Mouse (Mus musculus) layer of hippocampus, adult 9-10 months (tissue): ENCODE measurements around the gene Kank1.
"Not testable (repeated sequence)": the region's sequence is repeated elsewhere in the genome, so short reads cannot be mapped to it uniquely, and the experiment has no call there.

Experiments
- DNase-seq: peaks from one replicate; pipeline ENCODE4 v3.0.0; 2022; ENCODE audit warnings: low spot score

Gene Kank1

DNA sequence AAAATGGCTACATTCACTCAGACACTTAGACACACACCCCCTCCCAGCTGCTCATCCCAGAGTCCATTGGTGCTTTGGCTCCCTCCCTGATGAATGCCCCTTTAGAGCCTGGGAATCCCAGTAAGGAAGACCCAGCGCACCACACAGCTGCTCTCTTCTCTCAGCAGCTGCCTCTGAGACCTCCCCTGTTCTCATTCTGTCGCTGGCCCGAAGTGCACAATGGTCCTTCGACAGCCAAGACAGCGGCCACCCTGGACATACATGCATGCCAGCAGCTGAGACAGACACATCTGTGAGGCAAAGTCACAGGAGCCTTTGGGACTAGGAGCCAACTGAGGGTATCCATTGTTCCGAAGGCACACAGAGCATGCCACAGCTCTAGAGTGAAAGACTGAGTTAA lies 203.0 kb downstream of the Kank1 start:
- no peak for DNase-seq

DNA sequence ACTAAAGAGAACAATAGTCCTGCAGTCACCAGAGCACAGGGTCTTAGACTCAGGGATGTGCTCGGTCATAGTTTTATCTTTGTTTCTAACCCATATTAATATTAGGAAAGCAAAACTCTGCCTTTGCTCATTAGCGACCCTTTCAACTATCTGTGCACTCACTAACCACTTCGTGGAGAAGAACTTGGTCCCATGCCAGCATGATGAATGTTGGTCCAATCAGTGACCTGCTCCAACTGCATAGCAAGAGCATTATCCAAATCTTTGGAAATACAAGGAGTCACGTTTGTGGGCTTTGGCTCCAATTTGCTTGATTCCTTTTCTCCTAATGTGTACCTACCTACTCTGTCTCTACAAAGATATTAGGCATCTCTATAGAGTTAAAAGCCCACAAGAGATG lies 204.0 kb downstream of the Kank1 start:
- no peak for DNase-seq

DNA sequence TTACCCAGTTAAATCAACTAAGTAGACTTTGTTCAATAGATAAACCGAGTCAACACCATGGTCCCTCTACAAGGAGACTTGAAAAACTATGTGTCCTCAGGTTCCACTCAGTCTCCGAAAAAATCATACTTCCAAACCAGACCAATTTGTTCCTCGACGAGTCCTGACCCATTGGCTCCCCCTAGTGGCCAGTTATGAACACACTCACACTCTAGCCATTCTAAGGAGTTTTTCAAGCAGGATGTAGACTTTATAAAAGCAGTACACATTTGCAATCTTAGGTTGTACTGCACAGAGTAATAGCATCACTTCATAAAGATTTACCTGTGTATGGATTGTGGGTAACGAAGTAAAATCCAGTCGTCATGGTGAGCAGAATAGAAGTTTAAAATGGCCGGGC lies 208.3 kb downstream of the Kank1 start:
- DNase-seq = peak; percentile 26

DNA sequence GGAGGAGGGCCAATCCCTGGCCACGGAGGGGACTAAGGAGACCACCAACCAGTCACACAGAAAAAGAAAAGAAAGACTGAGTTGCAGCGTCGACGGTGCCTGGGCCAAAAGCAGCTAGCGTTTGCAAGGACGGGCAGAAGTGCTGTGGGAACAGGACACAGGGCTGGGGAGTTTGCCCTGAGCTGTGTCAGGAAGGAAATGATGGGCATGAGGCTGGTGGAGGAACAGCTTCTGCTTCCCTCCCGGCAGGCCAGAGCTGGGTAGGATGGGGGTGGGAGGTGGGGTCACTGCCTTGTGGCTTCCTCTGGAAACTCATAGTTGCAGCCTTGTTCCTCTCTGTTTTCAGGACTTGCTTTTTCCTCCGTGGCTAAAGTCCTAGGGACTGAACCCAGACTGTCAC lies 209.1 kb downstream of the Kank1 start:
- DNase-seq = no peak

DNA sequence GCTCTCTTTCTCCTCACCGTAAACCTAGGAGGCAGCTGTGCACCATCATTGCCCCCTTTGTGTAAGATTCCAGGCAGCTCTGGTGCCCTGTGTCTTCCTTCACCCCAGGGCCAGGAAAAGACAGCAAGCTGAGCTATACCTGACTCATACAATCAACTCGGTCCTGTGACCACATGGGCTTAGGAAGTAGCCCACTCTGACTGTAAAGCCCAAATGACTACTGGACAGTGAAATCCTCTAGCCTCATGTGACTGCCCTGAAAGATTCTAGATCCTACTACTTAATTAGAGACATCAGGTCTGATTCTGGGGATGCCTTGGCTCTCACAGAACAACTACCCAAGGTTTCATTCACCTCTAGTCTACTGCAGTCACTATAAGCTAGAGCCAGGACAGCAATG lies 209.9 kb downstream of the Kank1 start:
- DNase-seq = no peak

DNA sequence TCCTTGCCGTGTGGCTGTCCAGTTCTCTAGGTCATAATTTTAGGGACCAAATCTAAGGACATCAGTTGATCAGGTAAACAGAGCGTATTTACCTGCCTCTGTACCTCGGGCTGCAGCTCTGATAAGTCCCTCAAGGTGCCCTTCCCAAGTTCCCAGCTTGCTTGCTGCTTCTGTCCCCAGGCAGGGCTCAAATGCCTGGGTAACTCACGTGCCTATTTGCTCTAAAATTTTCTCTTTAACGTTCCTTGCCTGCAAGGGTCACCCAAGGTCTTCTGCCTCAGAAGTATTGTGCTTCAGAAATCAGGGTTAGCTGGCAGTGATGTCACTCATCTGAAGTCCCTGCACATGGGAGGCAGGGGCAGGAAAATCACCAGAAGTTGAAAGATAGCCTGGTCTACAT lies 210.6 kb downstream of the Kank1 start:
- DNase-seq = no peak

DNA sequence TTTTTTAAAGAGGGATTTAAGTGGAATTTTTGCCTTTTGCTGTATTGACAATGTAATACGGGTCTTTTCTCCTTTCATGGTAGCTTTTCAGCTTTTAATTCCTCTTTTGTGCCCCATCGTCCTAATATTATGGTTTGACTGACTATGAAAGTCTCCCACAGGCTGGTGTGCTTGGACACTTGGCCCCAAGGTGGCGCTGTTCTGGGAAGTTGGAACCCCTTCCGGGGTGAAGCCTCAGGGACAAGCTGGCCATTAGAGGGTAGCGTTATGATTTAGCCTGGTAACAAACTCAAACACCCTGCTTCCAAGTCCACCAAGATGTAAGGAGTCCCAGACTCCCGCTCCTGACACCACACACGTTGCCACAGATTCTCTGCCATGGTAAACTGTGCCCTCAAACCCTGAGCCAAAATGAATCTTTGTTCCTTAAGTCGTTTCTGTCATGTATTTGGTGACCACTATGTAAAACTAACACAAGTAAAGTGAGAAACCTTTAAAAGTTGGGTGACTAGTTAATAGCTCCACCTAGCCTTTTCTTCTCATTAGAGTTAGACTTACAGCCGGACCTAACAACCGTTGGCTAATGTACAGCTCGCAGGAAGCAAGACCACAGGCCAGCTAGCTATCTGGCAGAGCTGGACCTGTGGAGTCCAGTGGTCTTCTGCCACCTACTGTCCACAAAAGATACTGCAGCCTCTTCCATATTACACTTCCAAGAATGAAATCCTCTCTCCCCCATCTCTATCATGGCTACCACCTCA lies 214.3 kb downstream of the Kank1 start:
- peak; percentile 25 for DNase-seq

DNA sequence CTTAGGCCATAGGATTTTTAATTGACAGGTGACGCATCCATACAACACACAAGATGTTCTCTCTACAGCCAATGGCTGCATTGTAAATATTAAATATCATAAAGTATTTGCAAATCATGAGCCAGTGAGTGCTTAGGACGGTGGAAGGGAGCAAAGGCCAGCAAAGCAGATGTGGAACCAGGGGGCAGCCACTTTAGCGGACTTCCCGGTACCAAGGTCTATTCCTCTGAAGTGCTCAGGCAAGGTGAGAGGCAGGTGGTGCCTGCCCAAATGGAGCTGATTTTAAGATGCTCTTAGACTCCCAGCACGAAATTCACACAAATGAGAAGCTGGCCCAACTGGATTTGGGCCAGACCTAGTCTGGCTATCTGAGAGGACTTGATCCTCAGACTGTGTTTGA lies 216.4 kb downstream of the Kank1 start:
- DNase-seq = no peak

DNA sequence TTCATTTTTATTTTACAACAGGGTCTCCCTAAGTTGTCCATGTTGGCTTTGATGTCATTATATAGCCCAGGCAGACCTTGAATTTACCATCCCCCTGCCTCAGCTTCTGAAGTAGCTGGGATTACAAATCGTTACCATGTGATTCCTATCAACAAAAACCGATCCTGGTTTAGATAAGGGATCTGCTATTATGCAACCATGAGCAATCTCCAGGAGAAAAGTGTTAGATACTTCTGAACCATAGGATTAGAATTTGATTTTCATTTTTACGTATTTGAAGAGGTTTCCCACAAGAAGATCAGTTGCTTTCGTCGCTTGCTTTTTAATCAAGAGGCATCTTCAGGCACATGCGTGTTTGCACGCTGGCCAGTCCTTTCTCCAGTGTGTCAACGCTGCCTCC lies 224.0 kb downstream of the Kank1 start:
- no peak for DNase-seq

DNA sequence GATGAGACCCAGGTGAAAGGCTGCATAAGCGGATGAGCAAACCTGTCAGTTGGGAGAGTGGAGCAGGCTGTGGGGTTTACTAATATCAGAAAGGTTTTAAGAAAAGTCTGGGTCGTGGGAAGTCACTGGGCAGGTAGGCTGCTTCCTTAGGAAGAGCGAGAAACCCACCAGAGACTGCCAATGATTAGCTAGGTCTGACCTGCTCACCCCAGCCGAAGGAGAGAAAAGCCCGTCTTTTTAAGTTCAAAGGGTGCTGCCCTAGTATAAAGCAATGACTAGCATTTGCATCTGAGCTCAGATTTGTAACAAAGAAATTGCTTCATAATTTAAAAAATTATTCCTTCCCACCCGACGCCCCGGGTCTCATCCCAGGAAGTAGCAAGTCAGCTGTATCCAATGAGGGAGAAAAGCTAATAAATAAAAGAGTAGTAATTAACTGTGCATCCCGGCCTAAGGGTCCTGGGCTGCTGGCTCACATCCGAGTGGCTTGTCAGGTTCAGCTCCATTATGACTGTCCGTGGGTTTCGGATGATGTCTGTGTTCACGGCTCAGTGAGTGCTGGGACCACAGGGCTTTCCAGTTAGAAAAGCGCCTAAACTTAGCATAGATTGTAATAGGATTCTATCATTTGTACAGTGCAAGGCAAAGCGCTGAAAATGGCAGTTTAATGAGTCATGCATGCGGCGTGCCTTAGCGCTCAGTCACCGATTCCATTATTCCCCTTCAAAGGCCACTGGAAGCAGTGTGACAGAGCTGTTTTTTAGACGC lies 225.0 kb downstream of the Kank1 start:
- DNase-seq = no peak

DNA sequence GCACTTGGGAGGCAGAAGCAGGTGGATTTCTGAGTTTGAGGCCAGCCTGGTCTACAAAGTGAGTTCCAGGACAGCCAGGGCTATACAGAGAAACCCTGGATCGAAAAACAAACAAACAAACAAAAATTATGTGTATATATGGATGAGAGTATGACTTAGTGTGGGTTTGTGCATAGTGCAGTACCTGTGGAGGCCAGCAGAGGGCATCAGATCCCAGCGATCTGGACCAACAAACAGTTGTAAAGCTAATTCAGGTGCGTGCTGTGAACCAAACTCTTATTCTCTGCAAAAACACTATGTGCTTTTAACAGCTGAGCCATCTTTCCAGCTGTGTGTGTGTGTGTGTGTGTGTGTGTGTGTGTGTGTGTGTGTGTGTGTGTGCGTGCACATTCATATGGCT lies 239.0 kb downstream of the Kank1 start:
- DNase-seq = not testable (repeated sequence)

DNA sequence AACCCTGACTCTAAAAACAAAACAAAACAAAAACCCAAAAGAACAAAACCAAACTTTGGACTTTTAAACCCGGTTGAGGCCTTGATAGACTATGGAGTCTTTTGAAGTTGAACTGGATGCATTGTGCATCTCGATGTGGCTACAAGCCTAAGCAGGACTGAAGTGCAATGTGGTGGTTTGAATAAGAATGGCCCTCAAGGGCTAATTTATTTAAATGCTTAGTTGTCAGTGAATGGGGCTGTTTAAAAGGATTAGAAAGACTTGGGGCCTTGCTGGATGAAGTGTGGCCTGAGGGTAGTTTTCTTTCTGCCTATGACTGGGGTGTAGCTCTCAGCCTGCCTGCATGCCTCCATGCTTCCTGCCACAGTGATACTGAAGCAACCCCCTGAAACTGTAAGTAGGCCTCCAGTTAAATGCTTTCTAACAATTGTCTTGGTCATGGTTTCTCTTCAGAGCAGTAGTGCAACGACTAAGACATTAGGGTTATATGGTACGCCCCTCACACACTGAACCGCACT lies 242.4 kb downstream of the Kank1 start:
- DNase-seq = no peak

DNA sequence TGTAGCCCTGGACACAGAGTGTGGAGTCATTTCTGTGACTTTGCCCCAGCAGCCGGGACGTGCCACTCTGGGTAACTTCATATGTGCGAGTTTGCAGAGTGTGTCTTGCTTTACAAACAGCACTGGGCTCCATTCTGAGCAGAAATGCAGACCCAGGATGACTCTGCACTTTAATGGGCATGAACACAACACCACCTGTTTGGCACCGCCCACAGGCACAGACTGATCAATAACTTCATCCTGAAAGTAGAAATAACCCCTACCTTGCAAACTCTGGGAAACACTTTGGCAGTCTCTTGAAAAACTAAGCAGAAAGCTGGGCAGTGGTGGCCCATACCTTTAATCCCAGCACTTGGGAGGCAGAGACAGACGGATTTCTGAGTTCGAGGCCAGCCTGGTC lies 244.0 kb downstream of the Kank1 start:
- no peak for DNase-seq
